Mouse (Mus musculus) ES-E14 (cell line): ENCODE measurements around the gene Hnrnpl.

Source experiments
- CHD2 ChIP-seq: IDR thresholded peaks from 2 replicates; pipeline ENCODE4 v1.6.1; 2014; ENCODE audit warnings: mild to moderate bottlenecking, low read depth, low read length, inconsistent platforms
- MAFK ChIP-seq: IDR thresholded peaks from 2 replicates; pipeline ENCODE4 v1.6.1; 2014; ENCODE audit warnings: mild to moderate bottlenecking, low read depth, low read length, inconsistent platforms; ENCODE audit not compliant: insufficient read depth
- ZC3H11A ChIP-seq: IDR thresholded peaks from 2 replicates; pipeline ENCODE4 v1.6.1; 2012; ENCODE audit warnings: low read depth, mild to moderate bottlenecking, inconsistent platforms, low read length, borderline replicate concordance

- TF ChIP-seq CHD2 (no peak), MAFK (no peak), ZC3H11A (no peak)
Observed at GRCm38 (mm10) chr7:28829821-28830220, 21.5 kb downstream of the Hnrnpl start.
